Mouse (Mus musculus) spleen, postnatal 4 days (tissue): ENCODE data around the gene Chrm3.

Experiments
- DNase-seq, 2 experiments: peaks; one replicate each; pipeline ENCODE4 v3.0.0; 2022; ENCODE audit warnings: low spot score in 2 of 2

Chrm3 gene

GRCm38 (mm10) chr13:9895045-9895625, 465.5 kb downstream of the Chrm3 start:
- no peak for DNase-seq

GRCm38 (mm10) chr13:9891088-9891487, 469.6 kb downstream of the Chrm3 start:
- no peak for DNase-seq

GRCm38 (mm10) chr13:9890460-9890859, 470.2 kb downstream of the Chrm3 start:
- DNase-seq: no peak

GRCm38 (mm10) chr13:9889954-9890353, 470.7 kb downstream of the Chrm3 start:
- DNase-seq: no peak

GRCm38 (mm10) chr13:9888284-9888683, 472.4 kb downstream of the Chrm3 start:
- DNase-seq: no peak

GRCm38 (mm10) chr13:9887261-9887660, 473.4 kb downstream of the Chrm3 start:
- DNase-seq: no peak

- DNase-seq: no peak
Observed at GRCm38 (mm10) chr13:9886465-9887135, 474.0 kb downstream of the Chrm3 start.

- DNase-seq: peak in 1 of 2 experiments; percentile 63
Observed at GRCm38 (mm10) chr13:9882362-9883282, 478.0 kb downstream of the Chrm3 start.

GRCm38 (mm10) chr13:9881930-9882329, 478.7 kb downstream of the Chrm3 start:
- no peak for DNase-seq

GRCm38 (mm10) chr13:9880401-9880800, 480.2 kb downstream of the Chrm3 start:
- DNase-seq: peak in 1 of 2 experiments; percentile 36

- DNase-seq: peak in 1 of 2 experiments; percentile 56
Observed at GRCm38 (mm10) chr13:9878596-9879010, 482.0 kb downstream of the Chrm3 start.

GRCm38 (mm10) chr13:9873377-9873776, 487.3 kb downstream of the Chrm3 start:
- peak in 1 of 2 experiments; percentile 53 for DNase-seq

- DNase-seq: no peak
Observed at GRCm38 (mm10) chr13:9866161-9866560, 494.5 kb downstream of the Chrm3 start.

- no peak for DNase-seq
Observed at GRCm38 (mm10) chr13:9847515-9847914, 513.1 kb downstream of the Chrm3 start.

- peak; percentile 30 to 71 for DNase-seq
Observed at GRCm38 (mm10) chr13:9846543-9847434, 513.9 kb downstream of the Chrm3 start.

GRCm38 (mm10) chr13:9834146-9834679, 526.4 kb downstream of the Chrm3 start:
- DNase-seq: peak; percentile 76 to 93

- DNase-seq: peak; percentile 22 to 72
Observed at GRCm38 (mm10) chr13:9826227-9826626, 534.4 kb downstream of the Chrm3 start.
